Mouse (Mus musculus) hindbrain, embryonic 15.5 days (tissue): ENCODE results near the gene 4930583I09Rik. TPM values are rescaled to one million over a fixed set of nuclear protein-coding genes. Genes with fewer than 3 reads are reported as not detected.

Source experiments
- ATAC-seq: fragments of 200-750 bp; cut with Nextera tagmentation; 2 replicates; pipeline ENCODE4 v1.8.0; 2017; ENCODE audit warnings: low read depth, moderate number of reproducible peaks, moderate TSS enrichment; ENCODE audit not compliant: low FRiP score
- H3K27ac ChIP-seq: fragments of 300-500 bp; sonication (generic); replicated peaks from 2 replicates; pipeline ENCODE4 v1.5.1; 2015; ENCODE audit warnings: mild to moderate bottlenecking, inconsistent platforms
- H3K27me3 ChIP-seq: fragments of 300-500 bp; sonication (generic); 2 replicates; pipeline ENCODE4 v1.6.1; 2015; ENCODE audit warnings: control low read depth, inconsistent platforms
- H3K36me3 ChIP-seq: fragments of 300-500 bp; sonication (generic); 2 replicates; pipeline ENCODE4 v1.6.1; 2015; ENCODE audit warnings: control low read depth, inconsistent platforms
- H3K4me1 ChIP-seq: fragments of 300-500 bp; sonication (generic); replicated peaks from 2 replicates; pipeline ENCODE4 v1.6.1; 2015; ENCODE audit warnings: control low read depth, inconsistent platforms
- H3K4me2 ChIP-seq: fragments of 300-500 bp; sonication (generic); 2 replicates; pipeline ENCODE4 v1.6.1; 2015; ENCODE audit warnings: moderate library complexity, mild to moderate bottlenecking, inconsistent platforms
- H3K4me3 ChIP-seq: fragments of 300-500 bp; sonication (generic); 2 replicates; pipeline ENCODE4 v1.5.1; 2015; ENCODE audit warnings: mild to moderate bottlenecking, inconsistent platforms
- H3K9ac ChIP-seq: fragments of 300-500 bp; sonication (generic); 2 replicates; pipeline ENCODE4 v1.6.1; 2015; ENCODE audit warnings: inconsistent platforms
- H3K9me3 ChIP-seq: fragments of 300-500 bp; sonication (generic); 2 replicates; pipeline ENCODE4 v1.6.1; 2016; ENCODE audit warnings: control low read depth, inconsistent platforms
- WGBS: fragments of 180-500 bp; shearing (Covaris S2); methylation state at CpG from one replicate; pipeline ENCODE4 v1.1.7; 2015; 5-methylcytosine and 5-hydroxymethylcytosine counted together
- polyA plus RNA-seq: library from polyadenylated mRNA; unstranded; fragments of >200 nt; fragmentation: Nextera tagmentation; extraction: Ambion mirVana; gene quantifications from 2 replicates; pipeline ENCODE4 v1.2.1, GENCODE M21; 2015

Gene 4930583I09Rik
- polyA plus RNA-seq, 1 experiment from 2014 or later = not detected

DNA sequence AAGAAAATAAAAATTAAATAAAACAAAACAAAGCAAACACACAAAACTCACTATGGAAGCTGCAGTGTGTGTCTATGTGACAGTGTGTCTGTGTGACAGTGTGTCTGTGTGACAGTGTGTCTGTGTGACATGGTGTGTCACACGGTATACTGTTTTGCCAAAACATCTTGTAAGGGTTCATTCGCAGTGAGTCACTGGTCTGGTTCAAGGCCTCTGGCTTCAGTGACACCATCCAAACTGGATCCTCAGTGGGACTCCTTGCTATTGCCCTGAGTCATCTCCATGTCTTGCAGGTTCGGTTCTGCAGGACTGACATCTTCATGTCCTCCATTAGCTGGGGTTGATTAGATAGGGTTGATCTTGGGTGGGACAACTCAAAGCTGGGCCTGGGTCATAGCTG, 43.8 kb downstream of the 4930583I09Rik start:
- Histone ChIP-seq H3K4me2 (no peak overlapping the region), H3K27ac (no peak overlapping the region), H3K36me3 (no peaks in the 10 kb centered on the region), H3K27me3 (no peaks in the 10 kb centered on the region), H3K9me3 (no peaks in the 10 kb centered on the region), H3K9ac (no peak overlapping the region), H3K4me3 (no peak overlapping the region), H3K4me1 (no peaks in the 10 kb centered on the region)
- 94% methylated on average over 3 of the region's 3 CpGs for WGBS
- ATAC-seq = no peak

DNA sequence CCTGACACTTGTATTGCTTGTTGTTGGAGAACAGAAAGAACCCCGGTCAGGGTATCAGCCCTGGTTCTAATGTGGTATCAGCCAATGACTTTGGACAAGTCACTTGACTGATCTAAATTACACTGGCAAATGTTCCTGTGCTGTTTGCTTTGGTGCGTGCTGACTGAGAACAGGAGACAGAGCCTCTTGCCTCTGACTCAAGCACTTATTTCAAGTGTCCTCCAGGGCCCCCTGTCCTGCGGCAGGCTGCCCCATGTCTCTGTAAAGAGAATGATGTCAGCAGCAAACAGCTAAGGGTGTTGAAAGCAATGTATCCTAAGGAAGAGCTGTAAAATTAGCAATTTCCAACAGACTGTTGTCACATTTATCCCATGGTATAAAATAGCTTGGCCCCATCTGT, 46.7 kb downstream of the 4930583I09Rik start:
- WGBS = 73% methylated on average over 3 of the region's 3 CpGs
- no peak for ATAC-seq

GRCm38 (mm10) chr17:64788301-64788700, 47.6 kb downstream of the 4930583I09Rik start:
- Histone ChIP-seq H3K36me3 (no peaks in the 10 kb centered on the region), H3K4me3 (no peak overlapping the region), H3K9me3 (no peaks in the 10 kb centered on the region), H3K4me1 (no peaks in the 10 kb centered on the region), H3K27ac (no peak overlapping the region), H3K27me3 (no peaks in the 10 kb centered on the region), H3K9ac (no peak overlapping the region), H3K4me2 (no peak overlapping the region)
- 88% methylated on average over 13 of the region's 13 CpGs for WGBS
- ATAC-seq = no peak

More for the DNA sequence above, 46.7 kb downstream of the 4930583I09Rik start:
- Histone ChIP-seq H3K9ac (no peak overlapping the region), H3K4me1 (no peaks in the 10 kb centered on the region), H3K4me3 (no peak overlapping the region), H3K27ac (no peak overlapping the region), H3K9me3 (no peaks in the 10 kb centered on the region), H3K27me3 (no peaks in the 10 kb centered on the region), H3K4me2 (no peak overlapping the region), H3K36me3 (no peaks in the 10 kb centered on the region)

GRCm38 (mm10) chr17:64785961-64786360, 49.9 kb downstream of the 4930583I09Rik start:
- WGBS = 65% methylated on average over 1 of the region's 1 CpGs

More at GRCm38 (mm10) chr17:64785961-64786360, 49.9 kb downstream of the 4930583I09Rik start:
- Histone ChIP-seq H3K9ac (no peak overlapping the region), H3K4me1 (no peaks in the 10 kb centered on the region), H3K4me2 (no peak overlapping the region), H3K4me3 (no peak overlapping the region), H3K9me3 (no peaks in the 10 kb centered on the region), H3K36me3 (no peaks in the 10 kb centered on the region), H3K27me3 (no peaks in the 10 kb centered on the region), H3K27ac (no peak overlapping the region)
- ATAC-seq = no peak

Other genes with a start within 250 kb of the 4930583I09Rik start
- gene Man2a1, start 235.3 kb downstream of the 4930583I09Rik start, polyA plus RNA-seq = 4.6 and 5.9 TPM in 2 replicates